ENCODE assay signal across 20 mouse cellular contexts in genomic region chr10:60257261-60257825, GRCm38 (mm10). TPM values are rescaled to one million over a fixed set of nuclear protein-coding genes. Genes with fewer than 3 reads are reported as not detected.
DNase-seq lines count a peak whose midpoint lies in the region; ATAC-seq and TF ChIP-seq lines count a peak whose summit lies in the region.
"Had no signal": no experiment of that assay in that cellular context is flagged by ENCODE, and none has a peak within 500 bp of the region (broad histone marks: within the 10 kb centered on the region; RNA-seq: fewer than 3 reads in every experiment).

No protein-coding gene starts in this region.

- no peak overlapping the region for H3K4me2 ChIP-seq in forebrain, postnatal 0 days (ENCODE audit: low read depth)
- no peak overlapping the region for H3K4me2 ChIP-seq in forebrain, embryonic 15.5 days (replicated peaks)
- peak overlapping the region; percentile 20; the same call in 1 of the 2 replicates for H3K4me2 ChIP-seq in liver, embryonic 11.5 days
- H3K4me2 ChIP-seq: embryonic facial prominence, embryonic 13.5 days; heart, embryonic 15.5 days; lung, embryonic 15.5 days had no signal

- no peaks in the 10 kb centered on the region for H3K27me3 ChIP-seq in forebrain, postnatal 0 days (ENCODE audit: insufficient read depth, low read length)
- no peaks in the 10 kb centered on the region for H3K27me3 ChIP-seq in forebrain, embryonic 15.5 days
- H3K27me3 ChIP-seq in testis, adult 2 months (ENCODE audit: control insufficient read depth, insufficient read depth, low read length), result no peaks in the 10 kb centered on the region
- H3K27me3 ChIP-seq in liver, embryonic 11.5 days (replicated peaks; ENCODE audit: control insufficient read depth, insufficient read depth, low read length), result no peaks in the 10 kb centered on the region
- no peaks in the 10 kb centered on the region for H3K27me3 ChIP-seq in limb, embryonic 10.5 days (ENCODE audit: low read depth, poor library complexity, severe bottlenecking)
- H3K27me3 ChIP-seq: CH12.LX; embryonic facial prominence, embryonic 13.5 days; heart, embryonic 15.5 days; lung, embryonic 15.5 days had no signal

- WGBS in forebrain, postnatal 0 days, result 57% methylated on average over 16 of the region's 16 CpGs
- WGBS in forebrain, embryonic 15.5 days, result 55% methylated on average over 16 of the region's 16 CpGs
- 52% methylated on average over 16 of the region's 16 CpGs for WGBS in liver, embryonic 11.5 days
- WGBS in limb, embryonic 10.5 days, result 61% methylated on average over 16 of the region's 16 CpGs

- H3K36me3 ChIP-seq in forebrain, postnatal 0 days (ENCODE audit: insufficient read depth), result no peaks in the 10 kb centered on the region
- no peaks in the 10 kb centered on the region for H3K36me3 ChIP-seq in forebrain, embryonic 15.5 days
- H3K36me3 ChIP-seq in testis, adult 2 months (ENCODE audit: control insufficient read depth, insufficient read depth, low read length), result no peaks in the 10 kb centered on the region
- H3K36me3 ChIP-seq in liver, embryonic 11.5 days (ENCODE audit: control insufficient read depth, insufficient read depth, low read length), result no peaks in the 10 kb centered on the region
- H3K36me3 ChIP-seq in limb, embryonic 10.5 days, result no peaks in the 10 kb centered on the region
- H3K36me3 ChIP-seq: embryonic facial prominence, embryonic 13.5 days; heart, embryonic 15.5 days; lung, embryonic 15.5 days had no signal

- H3K4me1 ChIP-seq in forebrain, postnatal 0 days (ENCODE audit: insufficient read depth), result 0 out of 2 replicates have a peak, but pooled peaks cover 2% of the 10 kb centered on the region
- peaks cover 4% of the 10 kb centered on the region for H3K4me1 ChIP-seq in forebrain, embryonic 15.5 days
- no peaks in the 10 kb centered on the region for H3K4me1 ChIP-seq in testis, adult 2 months (ENCODE audit: control insufficient read depth, insufficient read depth, low read length)
- H3K4me1 ChIP-seq in liver, embryonic 11.5 days (replicated peaks; ENCODE audit: control insufficient read depth, insufficient read depth, low read length), result peaks cover 17% of the 10 kb centered on the region
- peaks cover 1% of the 10 kb centered on the region; the same call in 1 of the 2 replicates for H3K4me1 ChIP-seq in limb, embryonic 10.5 days

- no peak overlapping the region for H3K9ac ChIP-seq in forebrain, postnatal 0 days
- H3K9ac ChIP-seq in forebrain, embryonic 15.5 days (replicated peaks), result no peak overlapping the region
- H3K9ac ChIP-seq in liver, embryonic 11.5 days (ENCODE audit: low read depth, low read length), result no peak overlapping the region
- H3K9ac ChIP-seq: embryonic facial prominence, embryonic 13.5 days; heart, embryonic 15.5 days; lung, embryonic 15.5 days had no signal

- H3K9me3 ChIP-seq in forebrain, postnatal 0 days (ENCODE audit: low read length), result no peaks in the 10 kb centered on the region
- H3K9me3 ChIP-seq in forebrain, embryonic 15.5 days, result no peaks in the 10 kb centered on the region
- H3K9me3 ChIP-seq in liver, embryonic 11.5 days (ENCODE audit: control insufficient read depth, low read length), result no peaks in the 10 kb centered on the region
- no peaks in the 10 kb centered on the region; the same call in 1 of the 2 replicates for H3K9me3 ChIP-seq in limb, embryonic 10.5 days (replicated peaks)
- H3K9me3 ChIP-seq: embryonic facial prominence, embryonic 13.5 days; heart, embryonic 15.5 days; lung, embryonic 15.5 days had no signal

- no peak for TF ChIP-seq POLR2A in testis, adult 2 months (IDR thresholded peaks at IDR 0.05; ENCODE audit: control insufficient read depth, low read depth, low read length)

- ATAC-seq in forebrain, postnatal 0 days, result peak; percentile 47; the same call in 1 of the 2 replicates
- no peak for ATAC-seq in forebrain, embryonic 15.5 days (replicated peaks)
- peak; percentile 57 for ATAC-seq in liver, embryonic 11.5 days (replicated peaks; ENCODE audit: low FRiP score)

- TF ChIP-seq CTCF in forebrain, postnatal 0 days (IDR thresholded peaks at IDR 0.05; ENCODE audit: low read depth), result no peak
- no peak for TF ChIP-seq CTCF in testis, adult 2 months (IDR thresholded peaks at IDR 0.05; ENCODE audit: control insufficient read depth, insufficient read depth, insufficient replicate concordance, low read depth, low read length)

- no peak overlapping the region for H3K4me3 ChIP-seq in forebrain, postnatal 0 days (ENCODE audit: low read depth, low read length)
- H3K4me3 ChIP-seq in forebrain, embryonic 15.5 days, result no peak overlapping the region
- peak overlapping the region; percentile 28 for H3K4me3 ChIP-seq in testis, adult 2 months (ENCODE audit: control insufficient read depth, low read depth, low read length)
- no peak overlapping the region for H3K4me3 ChIP-seq in liver, embryonic 11.5 days (ENCODE audit: low read depth, low read length)
- H3K4me3 ChIP-seq in limb, embryonic 10.5 days, result no peak overlapping the region
- H3K4me3 ChIP-seq: embryonic facial prominence, embryonic 13.5 days; heart, adult 2 months; heart, embryonic 15.5 days; lung, embryonic 15.5 days had no signal

- no peak overlapping the region for H3K27ac ChIP-seq in forebrain, postnatal 0 days (ENCODE audit: low read depth, low read length)
- no peak overlapping the region for H3K27ac ChIP-seq in forebrain, embryonic 15.5 days (replicated peaks)
- no peak overlapping the region for H3K27ac ChIP-seq in testis, adult 2 months (ENCODE audit: control insufficient read depth, insufficient read depth, low read depth, low read length)
- no peak overlapping the region for H3K27ac ChIP-seq in liver, embryonic 11.5 days (ENCODE audit: low read depth, low read length)
- H3K27ac ChIP-seq in limb, embryonic 10.5 days, result no peak overlapping the region
- H3K27ac ChIP-seq: embryonic facial prominence, embryonic 13.5 days; heart, adult 2 months; heart, embryonic 15.5 days; lung, embryonic 15.5 days had no signal

- no peak for DNase-seq in forebrain, postnatal 0 days
- DNase-seq in testis, postnatal 10 days (ENCODE audit: low spot score), result no peak
- no peak for DNase-seq in liver, embryonic 11.5 days (ENCODE audit: low spot score)
- DNase-seq in lung, postnatal 36 days, result no peak
- DNase-seq in limb, embryonic 10.5 days (ENCODE audit: low spot score), result no peak
- DNase-seq: adrenal gland, adult 8-10 months; cerebellum, adult 11 months; cerebellum, postnatal 25 days; gastrocnemius, postnatal 10 days; heart, adult 2 months; kidney, adult 9 months; kidney, postnatal 4 days; right cerebral cortex, postnatal 14 days; thymus, postnatal 36 days had no signal

RNA-seq across cellular contexts. Expression of gene Psap, which starts 20.1 kb away (rescaled TPM):
- 577 and 690 TPM in 2 replicates for total RNA-seq in forebrain, postnatal 0 days (2014; rRNA removed)
- polyA plus RNA-seq in forebrain, postnatal 0 days (2015; fragmentation: Nextera tagmentation; extraction: Ambion mirVana), result 229 and 259 TPM in 2 replicates
- 141 and 169 TPM in 2 replicates for polyA plus RNA-seq in forebrain, embryonic 15.5 days (2015; fragmentation: Nextera tagmentation; extraction: Ambion mirVana)
- 235 and 280 TPM in 2 replicates for polyA plus RNA-seq in testis, adult 2 months (2012; rRNA removed)
- 57.0 and 59.8 TPM in 2 replicates for polyA plus RNA-seq in liver, embryonic 11.5 days (2014; fragmentation: Nextera tagmentation; extraction: Ambion mirVana)
- polyA plus RNA-seq in limb, embryonic 10.5 days (2016; fragmentation: Nextera tagmentation; extraction: Ambion mirVana), result 36.2 and 41.0 TPM in 2 replicates

RNA-seq across cellular contexts. Expression of gene Chst3, which starts 38.3 kb away (rescaled TPM):
- 3.9 and 5.6 TPM in 2 replicates for total RNA-seq in forebrain, postnatal 0 days (2014; rRNA removed)
- polyA plus RNA-seq in forebrain, postnatal 0 days (2015; fragmentation: Nextera tagmentation; extraction: Ambion mirVana), result 0.33 and 0.61 TPM in 2 replicates
- 1.2 and 1.5 TPM in 2 replicates for polyA plus RNA-seq in forebrain, embryonic 15.5 days (2015; fragmentation: Nextera tagmentation; extraction: Ambion mirVana)
- 0.34 and 0.52 TPM in 2 replicates for polyA plus RNA-seq in testis, adult 2 months (2012; rRNA removed)
- 0.48 and 0.60 TPM in 2 replicates for polyA plus RNA-seq in liver, embryonic 11.5 days (2014; fragmentation: Nextera tagmentation; extraction: Ambion mirVana)
- 1.4 and 2.0 TPM in 2 replicates for polyA plus RNA-seq in limb, embryonic 10.5 days (2016; fragmentation: Nextera tagmentation; extraction: Ambion mirVana)
